Mouse (Mus musculus) ES-E14 (cell line): ENCODE results near the gene Catsper4. TPM values are rescaled to one million over a fixed set of nuclear protein-coding genes. Genes with fewer than 3 reads are reported as not detected.
A peak's percentile ranks its signal among the peaks of the same experiment; 100 is the strongest.

Source experiments
- DNase-seq: peaks from one replicate; pipeline ENCODE4 v3.0.0-alpha.2; 2013; ENCODE audit warnings: low read depth, low spot score
- H3K27ac ChIP-seq: 2 replicates; pipeline ENCODE4 v1.5.1; 2012; ENCODE audit warnings: low read depth, mild to moderate bottlenecking, low read length, moderate library complexity, mixed read lengths; ENCODE audit not compliant: poor library complexity, insufficient read depth, severe bottlenecking
- H3K36me3 ChIP-seq: 2 replicates; pipeline ENCODE4 v1.6.1; 2012; ENCODE audit warnings: mild to moderate bottlenecking, low read length, moderate library complexity, mixed read lengths; ENCODE audit not compliant: control insufficient read depth, poor library complexity, insufficient read depth, severe bottlenecking
- H3K4me1 ChIP-seq, 2 experiments: fragments of 150-350 bp in 1 of 2; sonication (generic) in 1 of 2; 2 replicates each; pipeline ENCODE4 v1.6.1; 2012; ENCODE audit warnings: low read length in 2 of 2, mild to moderate bottlenecking in 1 of 2, mixed read lengths in 1 of 2; ENCODE audit not compliant: control insufficient read depth in 2 of 2, insufficient read depth in 2 of 2, poor library complexity in 1 of 2
- H3K4me3 ChIP-seq, 2 experiments: fragments of 150-350 bp in 1 of 2; sonication (generic) in 1 of 2; 2 replicates each; pipeline ENCODE4 v1.5.1; 2012; ENCODE audit warnings: low read length in 2 of 2, low read depth in 1 of 2, mild to moderate bottlenecking in 1 of 2, mixed read lengths in 1 of 2; ENCODE audit not compliant: insufficient read depth in 1 of 2, poor library complexity in 1 of 2, severe bottlenecking in 1 of 2
- H3K9ac ChIP-seq: 2 replicates; pipeline ENCODE4 v1.6.1; 2012; ENCODE audit warnings: low read depth, mild to moderate bottlenecking, low read length, mixed read lengths; ENCODE audit not compliant: poor library complexity, insufficient read depth, severe bottlenecking
- H3K9me3 ChIP-seq: fragments of 150-350 bp; sonication (generic); 2 replicates; pipeline ENCODE4 v1.6.1; 2012; ENCODE audit warnings: low read depth, mild to moderate bottlenecking, low read length; ENCODE audit not compliant: control insufficient read depth, insufficient read depth
- CHD2 ChIP-seq: IDR thresholded peaks from 2 replicates; pipeline ENCODE4 v1.6.1; 2014; ENCODE audit warnings: mild to moderate bottlenecking, low read depth, low read length, inconsistent platforms
- HCFC1 ChIP-seq: IDR thresholded peaks from 2 replicates; pipeline ENCODE4 v1.6.1; 2012; ENCODE audit warnings: low read length, inconsistent platforms, borderline replicate concordance; ENCODE audit not compliant: insufficient read depth
- MAFK ChIP-seq: IDR thresholded peaks from 2 replicates; pipeline ENCODE4 v1.6.1; 2014; ENCODE audit warnings: mild to moderate bottlenecking, low read depth, low read length, inconsistent platforms; ENCODE audit not compliant: insufficient read depth
- ZC3H11A ChIP-seq: IDR thresholded peaks from 2 replicates; pipeline ENCODE4 v1.6.1; 2012; ENCODE audit warnings: low read depth, mild to moderate bottlenecking, inconsistent platforms, low read length, borderline replicate concordance
- ZNF384 ChIP-seq: IDR thresholded peaks from 2 replicates; pipeline ENCODE4 v1.6.1; 2012; ENCODE audit warnings: low read depth, low read length, inconsistent platforms
- in situ Hi-C, 2 experiments: fragments of 600-800 bp; cut with MboI; formaldehyde crosslinking; loops; one replicate each; pipeline ENCODE4 v1.15.1; 2025; ENCODE audit warnings: low sequenced_read_pairs in 2 of 2, inconsistent platforms in 1 of 2; ENCODE audit not compliant: unreplicated experiment in 2 of 2
- total RNA-seq: library from RNA; depleted of rRNA; stranded (reverse); fragments of 300-350 nt; gene quantifications from 2 replicates; pipeline ENCODE4 v1.2.3, GENCODE M21; 2012

The Catsper4 gene
- total RNA-seq, 1 experiment = not detected

GRCm38 (mm10) chr4:134250930-134251240 is 23.7 kb upstream of the Catsper4 start:
- H3K36me3 ChIP-seq = no peaks in the 10 kb centered on the region
- peak overlapping the region; percentile 75 for H3K9ac ChIP-seq
- no peaks in the 10 kb centered on the region for H3K9me3 ChIP-seq
- peaks cover 8 to 32% of the 10 kb centered on the region in 2 experiments for H3K4me1 ChIP-seq
- peak overlapping the region; percentile 56 to 71 for H3K4me3 ChIP-seq
- DNase-seq = no peak
- no peak overlapping the region for H3K27ac ChIP-seq
- in situ Hi-C loops = no loop called here
- TF ChIP-seq CHD2 (no peak), ZNF384 (no peak), HCFC1 (no peak), MAFK (no peak), ZC3H11A (no peak)

DNA sequence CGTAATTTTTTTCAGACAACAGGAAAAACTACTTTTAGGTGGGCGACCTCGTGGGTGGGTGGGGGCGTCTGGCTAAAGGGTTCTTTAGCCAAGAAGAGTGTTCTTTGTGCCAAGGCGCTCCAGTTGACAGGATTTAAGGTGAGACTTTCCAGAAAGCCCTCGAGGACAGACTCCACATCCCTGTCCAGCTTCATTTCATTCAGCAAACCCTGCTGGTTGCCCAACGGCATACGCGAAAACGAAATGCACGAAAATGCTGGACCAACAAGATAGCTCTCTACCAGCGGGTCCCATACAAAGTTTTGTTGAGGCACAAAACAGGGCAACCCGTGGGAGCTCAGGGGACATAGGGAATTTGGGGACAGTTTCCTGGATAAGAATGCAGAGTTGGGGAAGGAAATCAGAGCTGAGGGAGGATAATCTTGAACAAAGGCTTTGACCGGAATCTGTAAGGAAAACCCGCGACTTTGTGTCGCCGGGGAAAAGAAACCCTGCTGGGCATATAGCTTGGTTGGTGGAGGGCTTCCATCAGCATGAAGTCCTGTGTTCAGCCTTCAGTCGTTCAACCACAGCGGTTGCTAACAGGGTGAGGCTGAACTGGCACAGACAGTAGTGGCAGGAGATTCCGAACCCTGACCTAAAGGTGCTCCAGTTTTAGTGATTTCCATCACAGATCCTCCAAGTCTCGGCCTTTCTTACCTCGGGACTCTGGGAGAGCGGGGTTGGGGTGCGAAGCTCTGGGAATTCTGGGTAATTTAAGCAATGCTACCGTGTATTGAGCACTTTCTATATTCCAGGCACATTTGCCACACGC is 23.1 kb upstream of the Catsper4 start:
- H3K27ac ChIP-seq = no peak overlapping the region
- DNase-seq = no peak
- peak overlapping the region; percentile 59; the same call in 1 of the 2 replicates for H3K9ac ChIP-seq
- TF ChIP-seq ZC3H11A = no peak
- no peak for TF ChIP-seq CHD2
- TF ChIP-seq HCFC1 = no peak
- in situ Hi-C loops = no loop called here
- peak overlapping the region; percentile 65 to 71 for H3K4me3 ChIP-seq
- H3K36me3 ChIP-seq = no peaks in the 10 kb centered on the region
- H3K4me1 ChIP-seq = peaks cover 8 to 28% of the 10 kb centered on the region in 2 experiments
- H3K9me3 ChIP-seq = no peaks in the 10 kb centered on the region

DNA sequence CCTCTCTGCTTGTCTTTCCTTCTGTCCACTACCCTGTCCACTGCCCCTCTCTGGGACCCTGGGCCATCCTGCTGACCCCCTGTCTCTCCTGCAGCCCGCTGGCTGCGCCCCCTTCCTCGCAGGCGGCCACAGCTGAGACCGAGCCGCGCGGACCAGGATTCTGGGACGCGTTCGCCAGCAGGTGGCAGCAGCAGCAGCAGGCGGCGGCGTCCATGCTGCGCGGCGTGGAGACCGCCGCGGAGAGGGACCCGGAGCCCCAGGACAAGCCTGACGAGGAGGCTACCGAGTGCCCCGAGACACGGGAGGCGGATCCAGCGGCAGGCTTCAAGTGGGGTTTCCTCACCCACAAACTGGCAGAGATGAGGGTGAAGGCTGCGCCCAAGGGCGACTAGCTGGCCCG is 22.5 kb upstream of the Catsper4 start:
- no peak for DNase-seq
- in situ Hi-C loops = no loop called here
- H3K27ac ChIP-seq = no peak overlapping the region

GRCm38 (mm10) chr4:134246719-134247258 is 19.6 kb upstream of the Catsper4 start, which contains the start of gene Gm30191:
TSS of gene Gm30191 (plus strand) at chr4:134246935.
- TF ChIP-seq HCFC1 (no peak), ZC3H11A (no peak), ZNF384 (no peak), MAFK (no peak), CHD2 (no peak)
- Histone ChIP-seq H3K9ac (no peak within 1 kb of the TSS), H3K4me3 (no peak within 1 kb of the TSS), H3K36me3 (peaks cover 10% of the 10 kb centered on the region; the same call in 1 of the 2 replicates), H3K9me3 (no peaks in the 10 kb centered on the region), H3K27ac (no peak within 1 kb of the TSS; the same call in 1 of the 2 replicates), H3K4me1 (peaks cover 0 to 19% of the 10 kb centered on the region in 2 experiments; a peak in 3 of 4 replicates)
- DNase-seq = no peak
- in situ Hi-C loops = no loop called here

More for the DNA sequence above, 22.5 kb upstream of the Catsper4 start:
- H3K9me3 ChIP-seq = no peaks in the 10 kb centered on the region
- peaks cover 6 to 25% of the 10 kb centered on the region in 2 experiments; a peak in 3 of 4 replicates for H3K4me1 ChIP-seq
- H3K36me3 ChIP-seq = no peaks in the 10 kb centered on the region
- H3K9ac ChIP-seq = peak overlapping the region; percentile 59; the same call in 1 of the 2 replicates
- peak overlapping the region; percentile 54 to 65 for H3K4me3 ChIP-seq
- TF ChIP-seq ZC3H11A (no peak), HCFC1 (no peak), MAFK (no peak), ZNF384 (no peak), CHD2 (no peak)
